Mouse (Mus musculus) gastrocnemius, postnatal 4 days (tissue): ENCODE measurements around the gene Rab9b. TPM values are rescaled to one million over a fixed set of nuclear protein-coding genes. Genes with fewer than 3 reads are reported as not detected.

Experiments used
- DNase-seq, 2 experiments: peaks; one replicate each; pipeline ENCODE4 v3.0.0; 2021 to 2022; ENCODE audit warnings: low spot score in 2 of 2, mixed read lengths in 2 of 2
- long read RNA-seq, 2 experiments: library from polyadenylated mRNA; stranded (forward); transcript quantifications; one replicate each; pipeline ENCODE4 v2.0.0; 2021
- total RNA-seq, 2 experiments: library from RNA; stranded (reverse); gene quantifications; 2 replicates each; pipeline ENCODE4 v1.2.3; 2021

Rab9b gene
- under 1 TPM; 0.21 to 0.54 TPM for total RNA-seq
- long read RNA-seq, experiment 1, partial matches to known transcripts: 0 of 1 reads
- long read RNA-seq, experiment 1, other reads (novel, unspliced or antisense): 0 of 1 reads
- long read RNA-seq, experiment 2: 0 reads

- peak in 1 of 2 experiments; percentile 7 for DNase-seq
These were observed at the start of gene Rab9b for GRCm38 (mm10) chrX:136868061-136869040. Rab9b (minus strand) TSS chrX:136868755.

- no peak for DNase-seq
These were observed 35.8 kb upstream of the Rab9b start for GRCm38 (mm10) chrX:136904369-136904768.

GRCm38 (mm10) chrX:136895757-136896156 is 27.2 kb upstream of the Rab9b start:
- no peak for DNase-seq

- DNase-seq: no peak
These were observed 18.3 kb downstream of the Rab9b start for GRCm38 (mm10) chrX:136850300-136850699.

- DNase-seq: no peak
These were observed 39.9 kb downstream of the Rab9b start for GRCm38 (mm10) chrX:136828610-136829009.

GRCm38 (mm10) chrX:136825016-136825415 is 43.5 kb downstream of the Rab9b start:
- DNase-seq: no peak

GRCm38 (mm10) chrX:136822371-136822770 is 46.2 kb downstream of the Rab9b start, which contains the start of gene Plp1:
Plp1 (plus strand) TSS chrX:136822671.
- no peak for DNase-seq

GRCm38 (mm10) chrX:136820250-136820649 is 48.3 kb downstream of the Rab9b start:
- peak in 1 of 2 experiments; percentile 59 for DNase-seq

- peak in 1 of 2 experiments; percentile 7 for DNase-seq
These were observed 48.8 kb downstream of the Rab9b start for GRCm38 (mm10) chrX:136819752-136820151.

Other genes starting within 250 kb of the Rab9b start
- 10 to 100 TPM; 10.7 to 12.7 TPM for gene Tceal1, start 160.8 kb downstream of the Rab9b start, total RNA-seq
- 100 to 1,000 TPM; 330 to 342 TPM for gene Morf4l2, start 125.1 kb downstream of the Rab9b start, total RNA-seq
- gene Glra4, start 88.6 kb downstream of the Rab9b start, total RNA-seq: not detected
- 10 to 100 TPM; 19.2 to 19.7 TPM for gene Plp1, start 46.1 kb downstream of the Rab9b start, total RNA-seq
- gene H2bfm, start 58.6 kb upstream of the Rab9b start, total RNA-seq: not detected
- 10 to 100 TPM in 1 of 2 experiments, 1 to 10 TPM in 1; 5.6 to 22.0 TPM for gene Tmsb15b2, start 106.7 kb upstream of the Rab9b start, total RNA-seq
- gene Tmsb15l, start 108.1 kb upstream of the Rab9b start, total RNA-seq: under 1 TPM in 1 of 2 experiments, not detected in 1; 0.78 TPM
- gene Tmsb15b1, start 108.1 kb upstream of the Rab9b start, total RNA-seq: 1 to 10 TPM; 1.5 to 5.1 TPM
- under 1 TPM; 0.22 to 0.39 TPM for gene Zcchc18, start 124.4 kb upstream of the Rab9b start, total RNA-seq
- 1 to 10 TPM; 5.9 to 8.3 TPM for gene Slc25a53, start 169.5 kb upstream of the Rab9b start, total RNA-seq
- 1 to 10 TPM; 4.5 to 5.6 TPM for gene Fam199x, start 180.8 kb upstream of the Rab9b start, total RNA-seq